Mouse (Mus musculus): ENCODE data around the gene Tnks1bp1.

DNA sequence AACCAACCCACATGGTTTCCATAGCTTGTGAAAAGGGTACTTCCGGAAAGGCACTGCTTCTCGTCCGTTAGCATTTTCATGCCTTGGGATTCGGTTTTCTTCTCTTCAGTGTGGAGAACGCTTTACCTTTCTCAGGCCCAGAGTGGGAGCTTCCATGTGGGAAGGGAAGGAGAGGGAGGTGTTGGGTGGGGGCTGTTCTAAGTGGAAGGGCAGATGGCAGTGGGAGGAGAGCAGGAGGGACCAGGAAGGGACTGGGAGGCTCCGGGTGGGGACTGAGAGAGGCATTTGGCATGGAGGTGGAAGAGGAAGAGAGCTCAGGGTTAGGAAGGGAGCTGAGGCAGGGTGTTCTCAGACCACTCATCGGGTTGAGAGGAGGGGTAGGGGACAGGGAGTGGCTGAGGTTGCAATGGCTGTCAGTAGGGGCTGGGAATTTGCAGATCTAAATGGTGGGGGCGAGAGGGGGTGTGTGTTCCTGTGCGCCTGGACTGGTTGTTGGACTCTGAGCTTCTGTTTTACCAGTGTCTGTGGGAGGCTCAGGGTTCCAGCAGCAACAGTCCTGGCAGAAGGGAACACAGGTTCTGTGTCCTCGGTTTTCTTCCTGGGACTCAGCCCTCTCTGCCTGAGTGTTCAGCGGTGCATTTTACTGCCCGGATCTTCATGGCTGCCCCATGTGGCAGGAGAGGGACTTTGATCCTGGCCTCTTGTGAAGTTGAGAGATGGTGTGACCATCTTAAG, 17.5 kb downstream of the Tnks1bp1 start:
- no peak for TF ChIP-seq CTCF (IDR thresholded peaks at IDR 0.05; ENCODE audit: low read depth)
- TF ChIP-seq EP300 (IDR thresholded peaks at IDR 0.05; ENCODE audit: low read depth), result no peak
